Mouse (Mus musculus): ENCODE data around the gene Ap1g2. TPM values are rescaled to one million over a fixed set of nuclear protein-coding genes. Genes with fewer than 3 reads are reported as not detected.

Ap1g2 gene
- polyA plus RNA-seq (2014; fragmentation: Nextera tagmentation; extraction: Ambion mirVana), result 28.7 and 30.8 TPM in 2 replicates

GRCm38 (mm10) chr14:55105836-55106809 is at the start of gene Ap1g2:
Gene Ap1g2 (minus strand): TSS chr14:55106593.
- H3K9ac ChIP-seq (replicated peaks; ENCODE audit: low read depth, low read length), result peak within 1 kb of the TSS; percentile 49
- H3K36me3 ChIP-seq (ENCODE audit: control insufficient read depth, insufficient read depth, low read length), result no peaks in the 10 kb centered on the region
- 0 out of 2 replicates have a peak, but pooled peaks cover 8% of the 10 kb centered on the region for H3K4me1 ChIP-seq (ENCODE audit: control insufficient read depth, insufficient read depth, low read length)
- peak within 1 kb of the TSS; percentile 50 for H3K27ac ChIP-seq (ENCODE audit: low read length)
- peak; percentile 82 for ATAC-seq (ENCODE audit: insufficient number of reproducible peaks, insufficient read depth, low FRiP score, low read depth)
- H3K27me3 ChIP-seq (ENCODE audit: control insufficient read depth, insufficient read depth, low read length), result no peaks in the 10 kb centered on the region
- WGBS, result under 1% methylated on average over 39 of the region's 39 CpGs
- H3K4me2 ChIP-seq (replicated peaks; ENCODE audit: low read depth, low read length), result peak within 1 kb of the TSS; percentile 98
- no peaks in the 10 kb centered on the region for H3K9me3 ChIP-seq (ENCODE audit: control insufficient read depth, low read depth, low read length)
- peak within 1 kb of the TSS; percentile 45 for H3K4me3 ChIP-seq (ENCODE audit: low read depth, low read length)

DNA sequence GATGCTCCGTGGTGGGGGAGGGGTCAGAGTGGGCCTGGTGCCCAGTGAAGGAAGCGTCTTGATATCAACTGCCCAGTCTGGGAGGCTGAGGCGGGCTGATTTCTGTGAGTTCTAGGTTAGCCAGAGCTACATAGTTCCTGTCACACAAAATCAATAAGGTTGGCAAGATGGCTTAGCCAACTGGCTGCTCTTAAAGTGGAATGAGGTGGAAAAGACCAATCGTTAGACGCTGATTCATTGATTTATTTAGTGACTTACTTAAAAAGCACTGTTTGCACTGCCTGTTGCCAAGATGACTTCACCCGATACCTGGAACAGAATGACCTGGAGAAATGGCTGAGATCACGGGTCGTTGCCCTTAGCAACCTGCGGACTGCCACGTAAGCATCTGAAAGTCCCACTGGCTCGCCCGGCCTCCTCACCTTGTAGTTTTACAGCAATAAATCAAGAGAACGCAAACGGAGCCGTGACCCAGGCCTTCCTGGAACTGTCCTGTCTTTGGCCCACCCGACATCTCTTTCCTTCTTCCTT is 46.6 kb upstream of the Ap1g2 start:
- Histone ChIP-seq H3K27me3 (ENCODE audit: control insufficient read depth, insufficient read depth, low read length) (no peaks in the 10 kb centered on the region), H3K9me3 (ENCODE audit: control insufficient read depth, low read depth, low read length) (no peaks in the 10 kb centered on the region), H3K4me2 (replicated peaks; ENCODE audit: low read depth, low read length) (no peak overlapping the region), H3K4me3 (ENCODE audit: low read depth, low read length) (no peak overlapping the region), H3K36me3 (ENCODE audit: control insufficient read depth, insufficient read depth, low read length) (no peaks in the 10 kb centered on the region), H3K27ac (ENCODE audit: low read length) (no peak overlapping the region), H3K4me1 (ENCODE audit: control insufficient read depth, insufficient read depth, low read length) (no peaks in the 10 kb centered on the region), H3K9ac (replicated peaks; ENCODE audit: low read depth, low read length) (no peak overlapping the region)
- ATAC-seq (ENCODE audit: insufficient number of reproducible peaks, insufficient read depth, low FRiP score, low read depth), result no peak
- 79% methylated on average over 16 of the region's 16 CpGs for WGBS

DNA sequence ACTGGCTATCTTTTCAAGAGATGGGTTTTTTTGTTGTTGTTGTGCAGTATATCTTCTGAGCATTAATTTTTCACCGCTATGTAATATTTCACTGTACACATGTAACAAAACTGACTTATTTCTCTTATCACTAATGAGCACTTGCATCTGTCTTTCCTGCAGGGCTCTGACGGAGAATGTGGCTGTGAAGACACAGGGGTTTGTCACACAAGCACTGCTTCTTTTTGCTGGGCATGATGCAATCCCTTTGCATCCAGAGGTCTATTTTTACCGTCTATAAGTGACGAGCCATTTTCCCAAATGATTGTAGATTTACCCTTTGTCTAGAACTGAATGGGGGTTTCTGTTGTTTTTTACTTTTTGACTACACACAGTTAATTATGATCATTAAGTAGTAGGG is 45.8 kb upstream of the Ap1g2 start:
- no peak for ATAC-seq (ENCODE audit: insufficient number of reproducible peaks, insufficient read depth, low FRiP score, low read depth)
- Histone ChIP-seq H3K9me3 (ENCODE audit: control insufficient read depth, low read depth, low read length) (no peaks in the 10 kb centered on the region), H3K9ac (replicated peaks; ENCODE audit: low read depth, low read length) (no peak overlapping the region), H3K4me2 (replicated peaks; ENCODE audit: low read depth, low read length) (no peak overlapping the region), H3K27ac (ENCODE audit: low read length) (no peak overlapping the region), H3K36me3 (ENCODE audit: control insufficient read depth, insufficient read depth, low read length) (no peaks in the 10 kb centered on the region), H3K27me3 (ENCODE audit: control insufficient read depth, insufficient read depth, low read length) (no peaks in the 10 kb centered on the region), H3K4me3 (ENCODE audit: low read depth, low read length) (no peak overlapping the region), H3K4me1 (ENCODE audit: control insufficient read depth, insufficient read depth, low read length) (no peaks in the 10 kb centered on the region)
- WGBS, result 89% methylated on average over 4 of the region's 4 CpGs

DNA sequence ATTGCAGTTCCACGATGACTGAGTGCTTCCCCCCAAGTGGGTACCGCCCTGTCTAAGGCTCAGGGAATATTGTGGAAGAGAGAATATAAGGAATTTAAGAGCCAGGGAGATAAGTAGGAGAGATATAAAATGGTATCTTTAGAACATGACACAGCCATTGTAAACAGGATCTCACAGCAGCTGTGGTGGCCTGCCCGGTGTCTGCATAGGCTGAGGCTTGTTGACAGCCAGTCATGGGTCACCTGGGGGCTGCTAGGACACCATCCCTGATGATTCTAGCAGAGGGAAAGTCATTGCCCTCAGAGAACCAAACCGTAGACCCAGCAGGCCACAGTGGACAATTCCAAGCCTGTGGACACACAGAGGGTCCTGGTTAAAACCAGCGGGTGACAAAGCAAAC is 44.6 kb upstream of the Ap1g2 start:
- no peak for ATAC-seq (ENCODE audit: insufficient number of reproducible peaks, insufficient read depth, low FRiP score, low read depth)
- Histone ChIP-seq H3K9ac (replicated peaks; ENCODE audit: low read depth, low read length) (no peak overlapping the region), H3K4me1 (ENCODE audit: control insufficient read depth, insufficient read depth, low read length) (no peaks in the 10 kb centered on the region), H3K27ac (ENCODE audit: low read length) (no peak overlapping the region), H3K27me3 (ENCODE audit: control insufficient read depth, insufficient read depth, low read length) (no peaks in the 10 kb centered on the region), H3K9me3 (ENCODE audit: control insufficient read depth, low read depth, low read length) (no peaks in the 10 kb centered on the region), H3K4me2 (replicated peaks; ENCODE audit: low read depth, low read length) (no peak overlapping the region), H3K4me3 (ENCODE audit: low read depth, low read length) (no peak overlapping the region), H3K36me3 (ENCODE audit: control insufficient read depth, insufficient read depth, low read length) (no peaks in the 10 kb centered on the region)
- 81% methylated on average over 5 of the region's 5 CpGs for WGBS

- no peaks in the 10 kb centered on the region for H3K36me3 ChIP-seq (ENCODE audit: control insufficient read depth, insufficient read depth, low read length)
- no peaks in the 10 kb centered on the region for H3K27me3 ChIP-seq (ENCODE audit: control insufficient read depth, insufficient read depth, low read length)
- ATAC-seq (ENCODE audit: insufficient number of reproducible peaks, insufficient read depth, low FRiP score, low read depth), result no peak
- no peak overlapping the region for H3K9ac ChIP-seq (replicated peaks; ENCODE audit: low read depth, low read length)
- no peak overlapping the region for H3K4me2 ChIP-seq (replicated peaks; ENCODE audit: low read depth, low read length)
- WGBS, result 76% methylated on average over 5 of the region's 5 CpGs
- no peak overlapping the region for H3K4me3 ChIP-seq (ENCODE audit: low read depth, low read length)
- H3K9me3 ChIP-seq (ENCODE audit: control insufficient read depth, low read depth, low read length), result no peaks in the 10 kb centered on the region
- no peaks in the 10 kb centered on the region for H3K4me1 ChIP-seq (ENCODE audit: control insufficient read depth, insufficient read depth, low read length)
- H3K27ac ChIP-seq (ENCODE audit: low read length), result no peak overlapping the region
These were observed 42.6 kb upstream of the Ap1g2 start for GRCm38 (mm10) chr14:55149041-55149440.

DNA sequence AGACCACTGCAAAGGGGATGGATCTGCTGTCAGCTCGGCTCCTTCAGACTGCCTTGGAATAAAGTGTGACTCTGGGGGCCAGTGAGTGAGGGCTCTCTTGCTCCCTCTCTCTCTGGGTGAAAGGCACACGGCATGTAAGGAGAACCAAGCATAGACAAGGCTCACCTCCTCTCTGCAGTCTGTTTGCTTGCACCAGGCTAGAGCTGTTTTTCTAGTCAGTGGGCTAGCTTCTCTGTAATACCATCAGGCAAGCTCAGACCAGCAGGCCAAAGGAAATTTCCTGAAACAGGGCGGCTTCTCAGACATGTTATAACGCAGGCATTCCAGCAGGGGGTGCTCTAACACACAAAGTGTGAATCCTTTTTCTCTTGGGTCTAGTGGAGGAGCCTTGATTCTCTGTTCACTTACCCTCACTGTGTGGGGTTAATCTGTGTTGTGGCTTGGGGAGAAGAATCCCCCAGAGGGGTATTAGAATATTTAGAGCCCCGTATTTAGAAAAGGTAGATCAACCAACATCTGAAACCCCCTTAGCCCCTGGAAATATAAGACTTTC is 42.0 kb upstream of the Ap1g2 start:
- Histone ChIP-seq H3K36me3 (ENCODE audit: control insufficient read depth, insufficient read depth, low read length) (no peaks in the 10 kb centered on the region), H3K9ac (replicated peaks; ENCODE audit: low read depth, low read length) (no peak overlapping the region), H3K4me2 (replicated peaks; ENCODE audit: low read depth, low read length) (no peak overlapping the region), H3K4me1 (ENCODE audit: control insufficient read depth, insufficient read depth, low read length) (no peaks in the 10 kb centered on the region), H3K9me3 (ENCODE audit: control insufficient read depth, low read depth, low read length) (no peaks in the 10 kb centered on the region), H3K27me3 (ENCODE audit: control insufficient read depth, insufficient read depth, low read length) (no peaks in the 10 kb centered on the region), H3K27ac (ENCODE audit: low read length) (no peak overlapping the region), H3K4me3 (ENCODE audit: low read depth, low read length) (no peak overlapping the region)
- 36% methylated on average over 5 of the region's 5 CpGs for WGBS
- ATAC-seq (ENCODE audit: insufficient number of reproducible peaks, insufficient read depth, low FRiP score, low read depth), result 0 out of 2 replicates have a peak, but pooled peaks have one; percentile 18

DNA sequence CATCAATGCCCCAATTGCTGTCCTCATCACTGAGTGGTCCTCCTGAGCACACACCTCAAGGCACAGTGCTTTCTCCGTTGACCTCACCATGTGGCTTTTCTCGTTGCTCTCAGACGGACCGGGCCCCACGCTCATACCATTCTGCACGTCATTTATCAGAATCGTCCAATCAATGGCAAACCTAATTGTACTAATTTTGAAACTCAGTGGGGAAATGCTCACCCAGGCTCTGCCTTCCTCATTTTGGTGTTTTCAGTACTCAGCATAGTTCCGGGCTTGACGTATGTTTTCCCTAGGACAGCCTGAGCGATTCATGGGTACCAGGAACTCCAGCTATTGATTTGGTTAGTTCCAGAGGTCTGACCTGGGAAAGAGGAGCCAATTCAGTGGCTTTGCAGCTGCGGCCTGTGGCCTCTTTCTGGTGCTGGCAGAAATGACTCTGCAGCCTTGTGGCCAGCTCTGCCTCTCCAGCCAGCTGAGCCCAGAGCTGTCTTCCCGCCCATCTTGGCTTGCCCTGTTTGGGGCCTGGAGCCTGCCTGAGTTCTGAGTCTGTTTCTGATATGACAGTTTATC is 40.5 kb upstream of the Ap1g2 start:
- Histone ChIP-seq H3K4me2 (replicated peaks; ENCODE audit: low read depth, low read length) (no peak overlapping the region), H3K4me1 (ENCODE audit: control insufficient read depth, insufficient read depth, low read length) (no peaks in the 10 kb centered on the region), H3K27me3 (ENCODE audit: control insufficient read depth, insufficient read depth, low read length) (no peaks in the 10 kb centered on the region), H3K9ac (replicated peaks; ENCODE audit: low read depth, low read length) (no peak overlapping the region), H3K27ac (ENCODE audit: low read length) (no peak overlapping the region), H3K9me3 (ENCODE audit: control insufficient read depth, low read depth, low read length) (no peaks in the 10 kb centered on the region), H3K36me3 (ENCODE audit: control insufficient read depth, insufficient read depth, low read length) (no peaks in the 10 kb centered on the region), H3K4me3 (ENCODE audit: low read depth, low read length) (no peak overlapping the region)
- WGBS, result 83% methylated on average over 12 of the region's 12 CpGs
- no peak for ATAC-seq (ENCODE audit: insufficient number of reproducible peaks, insufficient read depth, low FRiP score, low read depth)

DNA sequence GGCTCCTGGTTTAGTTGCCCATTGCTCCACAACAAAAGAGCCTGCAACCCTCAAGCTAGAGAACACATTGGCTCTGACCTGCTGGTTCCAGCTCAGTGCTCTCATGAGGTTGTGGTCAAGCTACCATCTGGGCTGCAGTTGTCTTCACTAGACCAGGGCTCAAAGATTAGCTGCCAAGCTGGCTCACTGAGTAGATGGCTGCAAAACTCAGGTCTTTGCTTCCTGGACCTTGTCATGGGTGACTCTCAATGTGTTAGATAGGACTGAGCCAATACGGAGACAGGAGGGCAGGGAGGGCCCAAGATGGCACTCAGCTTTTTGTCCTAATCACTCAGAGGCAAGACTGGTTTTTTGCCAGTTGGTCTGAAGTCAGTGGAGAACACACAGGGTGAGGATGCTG is 39.9 kb upstream of the Ap1g2 start:
- H3K36me3 ChIP-seq (ENCODE audit: control insufficient read depth, insufficient read depth, low read length), result no peaks in the 10 kb centered on the region
- WGBS, result 90% methylated on average over 1 of the region's 1 CpGs
- no peaks in the 10 kb centered on the region for H3K4me1 ChIP-seq (ENCODE audit: control insufficient read depth, insufficient read depth, low read length)
- H3K27ac ChIP-seq (ENCODE audit: low read length), result no peak overlapping the region
- H3K9ac ChIP-seq (replicated peaks; ENCODE audit: low read depth, low read length), result no peak overlapping the region
- H3K4me3 ChIP-seq (ENCODE audit: low read depth, low read length), result no peak overlapping the region
- ATAC-seq (ENCODE audit: insufficient number of reproducible peaks, insufficient read depth, low FRiP score, low read depth), result no peak
- H3K27me3 ChIP-seq (ENCODE audit: control insufficient read depth, insufficient read depth, low read length), result no peaks in the 10 kb centered on the region
- H3K9me3 ChIP-seq (ENCODE audit: control insufficient read depth, low read depth, low read length), result no peaks in the 10 kb centered on the region
- H3K4me2 ChIP-seq (replicated peaks; ENCODE audit: low read depth, low read length), result no peak overlapping the region
